Mouse (Mus musculus) thymus, postnatal 14 days (tissue): ENCODE results near the gene G0s2.

Source experiments
- DNase-seq: peaks from one replicate; pipeline ENCODE4 v3.0.0; 2021

The G0s2 gene

DNA sequence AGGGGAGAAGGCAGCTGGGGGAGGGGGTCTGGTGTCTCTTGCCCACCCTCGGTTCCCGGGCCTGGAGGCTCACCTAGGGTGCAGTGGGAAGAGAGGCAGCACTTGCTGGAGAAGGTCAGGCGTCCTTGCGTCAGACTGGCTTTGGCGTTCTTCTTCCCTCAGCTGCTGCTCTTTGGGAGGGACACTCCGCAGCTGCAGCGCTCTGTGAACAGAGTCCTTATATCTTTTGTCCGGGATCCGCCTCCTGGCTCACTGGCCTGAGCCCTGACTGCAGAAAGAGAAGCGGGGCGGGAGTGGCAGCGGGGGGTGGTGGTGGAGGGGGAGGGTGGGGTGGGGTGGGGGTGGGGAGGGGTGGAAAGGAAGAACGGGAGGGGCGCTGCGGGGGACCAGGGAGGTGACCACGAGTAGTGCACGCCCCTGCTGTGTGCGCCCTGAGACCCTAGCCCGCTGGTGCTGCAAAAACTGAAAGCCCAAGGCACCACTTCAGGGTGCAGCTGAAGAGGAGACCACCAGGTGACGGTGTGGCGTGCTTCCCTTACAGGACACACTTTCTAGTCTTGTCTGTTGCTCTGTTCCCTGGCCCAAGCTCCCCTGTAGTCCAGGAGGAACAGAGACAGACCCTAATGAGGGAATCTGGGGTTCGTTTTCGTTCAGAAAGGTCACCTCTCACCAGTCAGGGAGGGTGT, at the start of gene G0s2:
TSS of gene G0s2 (minus strand) at position 302 of the 686 bp plus-strand sequence.
- DNase-seq: peak; percentile 65

DNA sequence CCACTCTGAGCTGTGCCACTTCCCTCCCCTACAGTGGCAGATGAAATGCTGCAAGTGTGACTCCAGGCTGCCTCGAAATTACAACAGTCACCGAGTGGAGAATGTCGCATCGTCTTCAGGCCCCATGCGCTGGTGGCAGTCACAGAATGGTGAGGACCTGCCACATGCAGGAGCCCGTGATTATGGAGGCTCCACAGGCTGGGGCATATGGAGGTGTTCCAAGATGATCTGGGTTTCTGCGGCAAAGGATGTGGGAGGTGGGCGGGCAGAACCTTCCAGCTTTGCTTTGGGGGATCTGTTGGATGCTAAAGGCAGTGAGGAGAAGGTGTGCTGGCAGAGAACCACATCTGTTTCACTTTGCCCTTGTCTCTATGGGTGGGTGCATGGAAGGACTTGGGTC, 47.4 kb upstream of the G0s2 start:
- no peak for DNase-seq

DNA sequence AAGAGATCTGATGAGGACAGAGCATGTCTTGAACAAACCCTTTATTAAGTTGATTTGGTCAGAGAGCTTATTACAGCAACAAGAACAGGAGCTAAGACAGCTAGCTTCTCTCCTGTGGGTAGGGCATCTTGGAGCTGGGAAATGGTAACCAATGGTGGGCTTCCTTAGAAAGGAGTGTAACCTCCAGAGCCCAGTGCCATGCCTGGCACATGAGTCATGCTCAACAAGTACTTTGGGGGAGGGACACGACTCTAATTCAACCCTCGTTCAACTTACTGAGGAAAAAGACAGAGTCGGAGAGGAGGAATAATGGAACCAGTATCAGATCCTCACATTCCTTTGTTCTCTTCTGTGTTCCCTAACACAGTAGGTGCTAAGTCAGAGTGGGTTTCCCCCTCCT, 46.7 kb upstream of the G0s2 start:
- DNase-seq: no peak

DNA sequence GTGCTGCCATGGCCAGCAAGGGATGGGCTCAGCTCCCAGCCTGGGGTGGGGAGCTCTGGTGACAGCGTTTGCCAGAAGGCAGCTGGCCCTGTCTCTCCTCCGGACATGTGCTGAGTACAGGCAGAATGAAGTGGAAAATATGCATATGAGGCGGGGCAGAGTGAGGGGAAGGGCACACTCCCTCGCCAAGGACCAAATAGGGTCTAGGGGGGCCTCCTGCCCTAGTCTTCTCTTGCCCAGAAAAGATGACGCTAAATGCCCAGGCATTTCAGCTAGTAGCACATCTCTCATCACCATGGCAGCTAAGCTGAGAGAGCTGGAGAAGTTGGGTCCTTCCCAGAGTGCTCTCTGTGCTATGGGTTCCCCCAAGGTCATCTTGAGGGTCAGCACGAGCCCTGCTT, 44.1 kb upstream of the G0s2 start:
- no peak for DNase-seq

DNA sequence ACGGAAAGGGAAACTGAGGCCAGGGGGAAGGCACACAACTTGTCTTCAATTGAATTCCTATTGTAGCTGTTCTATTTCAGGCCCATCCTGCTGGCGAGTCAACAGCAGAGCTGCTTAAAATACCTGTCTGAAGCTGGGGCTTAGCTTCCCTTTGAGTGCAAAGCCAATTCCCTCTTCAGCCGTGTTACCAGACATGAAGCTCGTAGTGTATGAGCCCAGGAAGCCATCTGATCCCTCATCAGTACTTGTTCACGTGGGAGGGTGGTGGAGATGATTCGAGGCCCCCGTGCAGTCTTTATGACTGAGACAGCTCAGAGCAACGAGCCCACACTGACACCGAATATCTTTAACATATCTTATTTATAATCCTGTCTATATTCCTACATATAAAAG, 43.3 kb upstream of the G0s2 start:
- DNase-seq: no peak

DNA sequence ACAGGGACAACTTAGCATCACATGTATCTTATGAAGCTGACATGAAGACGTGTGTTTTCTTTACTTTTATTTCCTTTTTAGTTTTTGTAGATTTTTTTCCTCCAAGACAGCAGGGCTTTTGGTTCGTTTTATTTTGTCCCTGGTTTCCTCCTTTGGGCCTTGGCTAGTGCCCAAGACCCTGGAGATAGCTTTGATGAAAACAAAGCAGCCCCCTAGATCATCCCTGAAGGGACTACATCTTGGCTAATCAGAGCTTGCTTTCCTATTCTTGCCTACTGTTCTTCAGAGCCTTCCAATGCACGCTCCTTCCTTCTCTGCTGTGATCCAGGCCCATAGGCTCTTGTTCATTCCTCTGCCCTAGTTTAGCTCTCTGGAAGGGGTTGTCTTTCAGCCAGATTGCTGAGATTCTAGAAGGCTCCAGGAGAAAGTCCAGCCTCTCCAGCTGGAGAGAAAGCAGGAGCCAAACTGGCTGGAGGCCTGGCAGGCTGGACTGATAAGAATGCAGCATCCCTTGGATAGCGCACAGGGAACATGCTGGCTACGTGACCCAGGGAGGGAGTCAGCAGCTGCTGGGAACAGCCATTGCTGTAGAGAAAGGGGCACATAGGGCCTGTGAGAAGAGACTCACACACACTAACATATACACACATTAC, 42.8 kb upstream of the G0s2 start:
- DNase-seq: no peak

DNA sequence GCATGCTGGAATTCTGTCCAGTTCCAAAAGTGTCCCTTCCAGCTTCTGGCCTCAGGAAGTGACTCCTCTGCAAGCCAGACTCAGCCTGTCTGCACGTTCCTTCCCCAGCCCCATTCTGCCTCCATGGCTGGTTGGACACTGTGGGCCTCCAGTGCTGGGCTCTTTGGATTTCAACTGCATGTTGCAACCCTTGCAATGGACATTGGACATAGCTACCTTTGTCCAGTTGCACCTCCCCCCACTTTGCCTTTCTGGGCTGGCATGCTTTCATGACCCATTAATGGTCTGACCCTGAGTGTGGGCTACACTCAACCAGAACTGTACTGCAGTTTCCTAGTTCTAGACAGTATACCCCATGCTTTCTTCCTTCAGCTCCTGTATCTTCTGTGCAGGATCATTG, 38.6 kb upstream of the G0s2 start:
- no peak for DNase-seq

DNA sequence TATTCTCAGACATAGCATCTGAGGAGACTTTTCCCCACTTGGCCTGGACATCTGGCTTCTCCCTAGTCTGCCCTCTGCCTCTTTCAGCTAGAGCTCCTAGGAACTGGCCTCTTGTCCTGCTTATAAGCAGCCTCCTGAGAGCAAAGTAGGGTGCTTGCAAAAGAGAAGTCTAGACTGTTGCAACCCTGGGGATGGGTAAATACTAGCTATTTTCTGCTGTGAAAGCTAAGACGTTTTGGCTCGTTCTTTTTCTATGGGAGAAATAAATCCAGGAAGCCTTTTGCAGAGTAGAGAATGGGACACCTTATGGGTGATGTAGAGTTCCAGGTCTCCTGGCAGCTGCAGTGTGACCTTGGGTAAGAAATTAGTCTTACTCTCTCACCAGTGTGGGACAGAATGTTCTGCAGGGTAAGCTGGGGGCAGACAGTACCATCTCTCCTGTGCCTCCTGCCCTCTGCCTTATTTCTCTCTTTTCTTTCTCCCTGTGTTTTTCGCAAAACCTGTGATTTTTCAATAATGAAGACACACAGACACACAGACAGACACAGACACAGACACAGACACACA, 37.6 kb upstream of the G0s2 start:
- no peak for DNase-seq

DNA sequence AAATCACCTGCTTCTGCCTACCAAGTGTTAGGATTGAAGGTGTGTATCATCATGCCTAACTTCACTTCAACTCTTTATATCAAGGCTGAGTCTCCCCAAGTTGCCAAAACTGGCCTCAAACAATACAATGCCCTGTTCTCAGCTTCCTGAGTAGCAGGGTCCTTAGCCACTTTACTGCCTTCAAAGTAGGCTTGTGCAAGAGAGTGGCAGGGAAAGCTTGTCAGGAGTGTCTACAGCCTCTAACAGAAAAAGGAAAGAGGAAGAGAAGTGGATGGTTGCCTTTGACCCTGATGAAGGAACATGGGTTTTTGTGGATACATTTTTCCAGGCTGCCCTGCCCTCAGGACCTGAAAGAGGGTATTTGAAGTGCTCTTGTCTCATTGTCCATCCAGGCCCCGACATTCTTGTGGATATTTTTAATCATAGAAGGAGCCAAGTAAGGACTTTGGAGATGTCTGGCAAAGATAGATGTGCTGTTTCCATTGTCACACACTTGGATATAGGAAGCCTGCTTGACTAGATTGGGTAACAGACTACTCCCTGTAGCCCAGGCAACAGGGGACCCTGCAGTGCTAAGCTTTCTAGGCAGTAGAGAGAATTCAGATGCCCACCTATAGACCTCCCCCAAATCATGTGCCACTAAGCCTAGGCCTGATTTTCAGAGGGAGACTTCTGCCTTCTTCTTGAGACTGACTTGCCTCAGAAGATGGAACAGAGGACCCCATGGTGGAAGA, 36.9 kb upstream of the G0s2 start:
- DNase-seq: no peak

DNA sequence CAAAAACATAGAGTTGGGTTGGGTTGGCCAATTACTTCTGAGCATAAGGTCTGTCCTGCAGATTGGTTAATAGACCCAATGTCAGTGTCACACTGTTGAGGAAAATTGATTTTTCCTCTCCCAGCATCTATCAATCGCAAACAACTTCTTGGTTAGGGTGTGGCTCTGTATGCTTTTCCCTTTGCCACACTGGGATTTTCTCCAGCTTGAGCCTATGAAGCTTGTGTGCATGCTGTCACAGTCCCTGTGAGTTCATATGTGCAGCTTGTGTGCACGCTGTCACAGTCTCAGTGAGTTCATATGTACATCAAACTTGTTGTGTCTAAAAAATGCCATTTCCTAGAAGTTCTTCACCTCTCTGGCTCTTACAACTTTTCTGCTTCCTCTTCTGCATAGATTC, 33.8 kb upstream of the G0s2 start:
- DNase-seq: no peak

DNA sequence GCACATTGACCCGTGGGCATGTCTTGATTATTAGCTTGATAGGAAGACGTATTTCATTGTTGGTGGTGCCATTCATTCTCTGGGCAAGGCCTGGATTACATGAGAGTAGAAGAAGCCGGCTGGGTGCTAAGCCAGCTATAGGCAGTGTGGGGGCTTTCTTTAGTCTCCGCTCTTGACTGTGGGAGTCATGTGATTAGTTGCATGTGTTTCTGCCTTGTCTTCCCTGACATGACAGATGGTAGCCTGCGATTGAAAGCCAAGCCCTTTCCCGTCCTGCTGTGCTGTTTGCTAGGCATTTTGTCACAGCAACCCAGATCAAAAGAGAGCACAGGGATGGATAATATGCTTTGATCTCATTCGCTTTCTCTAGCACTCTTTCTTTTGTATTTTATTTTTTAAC, 32.4 kb upstream of the G0s2 start:
- no peak for DNase-seq

DNA sequence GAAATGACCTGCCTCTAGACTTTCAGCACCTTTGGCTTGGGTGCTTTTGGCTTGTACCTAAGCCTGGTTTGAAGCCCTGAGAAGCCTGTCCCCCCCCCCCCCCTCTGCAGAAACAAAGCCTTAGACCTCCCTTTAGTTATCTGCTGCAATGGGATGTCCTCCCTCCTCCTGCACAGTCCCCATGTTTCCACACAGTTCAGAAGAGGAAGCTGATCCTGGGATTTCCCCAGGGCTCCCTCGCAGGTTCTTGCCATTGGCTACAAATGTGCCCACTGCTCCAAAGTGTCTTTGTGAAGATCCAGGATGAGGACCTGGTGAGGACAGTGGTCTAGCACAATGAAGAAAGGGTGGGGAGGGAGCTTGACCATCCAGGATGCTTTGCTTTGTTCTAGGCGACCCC, 30.1 kb upstream of the G0s2 start:
- DNase-seq: no peak

DNA sequence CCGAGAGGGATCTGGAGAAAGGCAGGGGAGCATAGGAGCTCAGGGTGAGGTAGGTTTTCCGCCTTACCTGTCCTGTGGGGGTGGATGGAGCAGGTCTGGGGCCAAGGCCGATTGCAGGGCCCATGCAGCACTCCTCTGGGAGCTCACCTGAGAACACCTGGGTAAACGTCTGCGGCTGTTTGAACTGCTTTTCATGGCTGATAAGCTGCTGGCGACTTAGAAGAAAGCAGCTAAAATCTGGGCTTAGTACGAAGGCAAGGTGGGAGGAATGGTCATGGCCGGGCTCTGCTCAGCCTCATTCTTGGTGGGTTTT, 29.0 kb upstream of the G0s2 start:
- DNase-seq: no peak

DNA sequence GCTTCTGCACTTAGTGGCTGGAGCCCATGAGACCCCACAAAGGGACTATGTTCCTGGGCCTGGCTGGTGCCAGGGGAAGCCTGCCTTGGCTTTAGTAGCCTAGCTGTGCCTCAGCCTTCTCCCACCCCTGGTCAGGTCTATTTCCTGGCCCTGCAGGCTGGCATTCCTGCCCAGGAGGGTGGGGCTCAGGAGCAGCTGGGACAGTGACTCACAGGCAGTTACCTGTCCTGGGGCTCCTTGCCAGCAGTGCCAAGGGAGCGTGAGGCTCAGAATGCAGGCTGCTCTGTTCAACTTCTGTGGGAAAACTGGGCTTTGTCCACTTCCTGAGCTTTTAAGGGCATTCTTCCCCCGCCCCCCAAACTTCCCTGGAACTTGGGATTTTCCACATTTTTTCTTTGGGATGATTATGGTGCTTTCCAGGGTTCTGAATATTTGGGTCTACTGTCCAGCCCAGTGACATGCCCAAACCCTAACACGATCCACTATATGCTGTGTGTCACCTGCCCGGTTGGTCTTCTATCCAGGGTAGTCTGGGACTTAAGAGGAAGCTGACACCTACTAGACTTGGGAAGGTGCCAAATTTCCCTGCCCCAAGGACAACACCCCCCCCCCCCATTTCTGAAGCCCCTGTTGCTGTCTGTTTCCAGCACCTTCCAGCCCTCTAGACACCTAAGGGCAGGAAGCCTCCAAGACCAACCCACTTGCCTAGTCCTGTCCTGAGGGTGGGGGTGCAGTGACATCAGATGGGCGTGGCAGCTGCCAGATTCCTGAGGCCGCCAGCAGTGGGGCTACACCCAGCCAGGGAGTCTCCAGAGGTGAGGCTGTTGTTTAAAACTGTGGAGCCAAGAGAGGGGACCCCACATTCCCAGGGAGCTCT, 28.4 kb upstream of the G0s2 start:
- DNase-seq: no peak

DNA sequence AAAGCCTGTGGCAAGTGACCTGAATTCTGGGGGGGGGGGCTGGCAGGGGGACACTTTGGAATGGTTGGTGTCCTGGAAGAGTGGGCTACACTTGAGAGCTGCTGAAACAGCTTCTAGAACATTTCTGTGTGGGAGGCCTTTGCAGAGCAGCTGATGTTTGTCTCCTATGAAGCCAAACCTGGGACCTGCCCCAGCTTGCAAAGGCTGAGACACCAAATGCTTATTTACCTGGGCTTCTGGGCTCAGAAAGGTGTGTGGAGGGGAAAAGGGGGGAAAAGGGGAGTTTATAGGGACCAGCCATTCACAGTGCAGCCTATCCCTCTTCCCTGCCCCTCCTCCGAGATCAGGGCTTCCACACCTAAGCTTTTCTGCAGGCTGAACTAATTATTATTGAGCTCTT, 27.0 kb upstream of the G0s2 start:
- DNase-seq: no peak

DNA sequence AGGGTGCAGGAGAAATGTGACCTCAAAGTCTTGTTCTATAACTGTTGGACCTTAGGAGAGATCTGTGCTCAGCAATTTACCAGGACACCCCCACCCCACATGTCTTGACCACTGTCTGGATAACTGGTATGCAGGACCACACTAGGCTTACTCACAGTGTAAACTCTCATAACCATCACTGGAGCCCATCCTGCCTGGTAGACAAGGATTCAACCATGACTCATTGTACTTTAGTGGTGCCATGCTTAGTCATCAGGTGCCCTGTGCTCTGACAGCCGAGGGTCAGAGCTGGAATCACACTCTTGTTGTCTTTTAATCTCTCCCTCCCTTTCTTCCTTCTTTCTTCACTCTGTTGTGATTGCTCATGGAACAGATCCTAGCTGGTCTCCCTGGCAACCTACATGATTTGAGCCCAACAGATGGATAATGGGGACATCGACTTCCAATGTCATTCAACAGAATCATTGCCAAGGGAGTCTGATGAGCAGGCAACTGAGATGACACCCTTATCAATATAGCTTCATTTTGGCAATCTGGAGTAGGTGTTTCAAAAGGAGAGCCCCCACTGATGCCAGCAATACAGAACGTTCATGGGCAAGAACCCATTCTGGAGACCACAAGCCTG, 25.2 kb upstream of the G0s2 start:
- DNase-seq: no peak

DNA sequence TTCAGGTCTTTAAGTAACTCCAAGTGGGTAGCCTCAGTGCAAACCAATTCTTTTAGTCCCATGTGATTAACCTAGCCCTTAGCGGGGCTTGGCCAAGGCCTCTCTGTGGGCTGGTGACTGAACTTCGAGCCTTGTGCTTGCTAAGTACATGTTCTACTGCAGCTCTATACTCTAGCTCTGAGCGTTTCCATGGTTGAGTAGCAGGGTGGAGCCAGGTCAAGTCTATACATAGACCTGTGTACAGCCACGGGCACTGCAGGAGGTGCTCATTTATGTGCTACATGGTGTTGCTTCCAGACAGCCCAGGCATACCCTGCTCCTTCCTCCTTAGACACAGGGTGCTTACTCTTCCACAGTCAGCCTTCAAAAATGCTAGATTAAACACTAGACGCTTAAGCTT, 22.9 kb upstream of the G0s2 start:
- DNase-seq: no peak

DNA sequence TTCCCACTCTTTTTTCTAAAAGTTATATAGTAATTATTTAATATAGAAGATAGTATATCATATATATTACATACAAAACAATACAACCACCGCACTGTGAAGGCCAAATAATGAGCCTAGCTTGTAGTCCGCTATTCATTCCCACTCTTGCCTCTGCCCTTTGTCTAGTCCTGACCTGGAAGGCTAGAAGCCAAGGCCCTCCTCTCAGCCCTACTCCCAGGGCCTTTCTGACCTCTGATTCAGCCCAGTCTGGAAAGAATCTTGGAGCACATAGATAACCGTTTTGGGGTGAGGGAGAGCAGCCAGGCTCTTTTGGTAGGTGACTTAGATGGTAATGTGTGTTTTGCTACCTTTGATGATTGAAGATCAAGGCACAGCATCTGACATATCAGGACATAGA, 20.9 kb upstream of the G0s2 start:
- DNase-seq: no peak

DNA sequence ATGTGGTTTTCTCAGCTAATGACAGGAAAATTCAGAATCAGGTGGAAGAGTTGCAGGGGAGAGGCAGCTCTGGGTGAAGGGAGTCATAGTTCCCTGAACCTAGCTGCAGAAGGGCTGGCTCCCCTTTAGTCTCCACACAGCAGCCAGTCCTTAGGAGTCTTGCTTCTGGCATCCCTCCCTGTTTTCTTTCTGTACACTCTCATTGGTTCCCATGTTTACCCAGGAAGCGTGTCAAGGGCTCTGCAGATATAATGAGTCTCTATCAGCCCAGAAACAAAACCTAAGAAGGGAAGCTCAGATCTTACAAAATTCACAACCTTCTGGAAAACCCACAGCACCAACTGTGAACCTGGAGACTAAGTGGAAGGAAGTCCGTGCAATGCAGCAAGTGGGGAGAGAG, 20.0 kb upstream of the G0s2 start:
- no peak for DNase-seq

DNA sequence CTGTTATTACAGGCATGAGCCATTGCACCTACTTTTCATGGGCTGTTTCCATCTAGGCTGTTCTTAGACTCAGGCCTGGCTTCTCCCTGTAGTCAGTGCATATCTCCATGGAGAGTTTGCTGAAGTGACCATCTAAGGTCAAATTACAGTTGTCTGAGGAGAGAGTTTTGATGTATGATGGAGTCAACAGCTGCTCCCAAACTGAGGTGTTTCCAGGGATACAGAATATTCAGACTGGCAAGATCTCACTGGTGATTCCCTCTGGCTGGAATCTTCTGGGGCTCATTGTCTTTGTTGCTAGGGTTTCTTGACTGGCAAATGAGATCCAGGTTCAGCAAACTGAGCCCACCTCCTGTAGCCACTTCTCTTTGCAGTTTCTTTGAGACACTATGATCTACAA, 17.7 kb upstream of the G0s2 start:
- no peak for DNase-seq

DNA sequence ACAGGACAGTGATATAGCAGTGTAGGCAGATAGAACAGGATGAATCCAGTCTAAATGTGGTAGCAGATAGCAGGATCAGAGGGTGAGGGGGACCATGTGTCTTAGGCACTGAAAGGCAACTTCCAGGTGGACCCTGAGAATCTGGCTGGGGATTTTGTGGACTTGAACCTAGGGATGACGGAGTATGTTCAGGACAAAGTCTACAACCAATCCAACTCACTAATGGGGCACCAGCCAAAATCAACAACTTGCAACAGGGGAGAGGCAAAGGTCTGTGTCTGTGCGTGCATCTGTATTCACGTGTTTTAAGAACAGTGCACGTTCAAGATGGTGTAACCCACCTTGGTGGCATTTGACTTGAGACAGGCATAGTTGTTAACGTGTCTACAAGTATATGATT, 16.9 kb upstream of the G0s2 start:
- no peak for DNase-seq

DNA sequence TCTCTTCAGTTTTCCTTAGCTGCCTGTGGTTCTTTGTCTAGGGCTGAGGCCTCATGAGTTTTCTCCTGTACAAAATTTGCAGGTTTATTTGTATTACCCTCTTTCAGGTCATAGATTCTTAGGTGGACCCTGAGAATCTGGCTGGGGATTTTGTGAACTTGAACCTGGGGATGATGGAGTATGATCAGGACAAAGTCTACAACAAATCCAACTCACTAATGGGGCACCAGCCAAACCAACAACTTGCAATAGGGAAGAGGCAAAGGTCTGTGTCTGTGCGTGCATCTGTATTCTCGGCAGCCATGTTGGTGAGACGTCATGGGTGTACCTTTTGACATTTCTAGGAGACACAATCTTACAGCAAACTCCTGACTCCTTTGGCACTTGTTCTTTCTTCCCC, 16.1 kb upstream of the G0s2 start:
- no peak for DNase-seq

DNA sequence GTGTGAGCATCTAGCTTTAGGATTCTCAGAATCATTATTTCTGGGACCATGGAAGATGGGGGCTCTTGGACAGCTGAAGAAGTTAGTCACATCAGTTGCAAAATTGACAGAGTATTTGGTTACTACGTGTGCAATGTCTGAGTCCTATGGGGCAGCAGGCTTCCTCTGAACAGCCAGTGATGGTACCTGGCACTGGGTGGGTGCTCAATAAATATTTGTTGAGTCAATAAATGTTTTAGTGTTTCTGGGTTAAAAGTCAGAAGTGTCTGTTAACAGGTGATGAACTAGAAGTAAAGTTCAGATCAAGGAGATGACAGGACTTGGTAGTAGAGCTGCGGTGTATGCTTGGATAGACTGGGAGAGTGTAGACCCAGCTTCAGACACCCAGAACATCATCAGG, 14.6 kb upstream of the G0s2 start:
- no peak for DNase-seq
